In genomic region chr6:88524056-88524455, GRCm38 (mm10) we compare ENCODE assay signal across 15 mouse cellular contexts.
"Had no signal": no experiment of that assay in that cellular context is flagged by ENCODE, and none has a peak within 500 bp of the region (broad histone marks: within the 10 kb centered on the region; RNA-seq: fewer than 3 reads in every experiment).

No protein-coding gene starts in this region.

- H3K36me3 ChIP-seq: kidney, embryonic 15.5 days; liver, embryonic 13.5 days had no signal

- H3K4me2 ChIP-seq: kidney, embryonic 15.5 days; liver, embryonic 13.5 days; midbrain, embryonic 11.5 days had no signal

- H3K27ac ChIP-seq: kidney, embryonic 15.5 days; liver, embryonic 13.5 days had no signal

- H3K4me3 ChIP-seq: kidney, embryonic 15.5 days; left cerebral cortex, adult 2 months; liver, embryonic 13.5 days had no signal

- H3K9ac ChIP-seq: kidney, embryonic 15.5 days; liver, embryonic 13.5 days had no signal

- DNase-seq: kidney, adult 11 months; kidney, adult 8-10 months; kidney, postnatal 10 days; kidney, postnatal 36 days; layer of hippocampus, postnatal 36 days; liver, embryonic 13.5 days; lung, adult 2 months; lung, postnatal 14 days; lung, postnatal 4 days; midbrain, embryonic 14.5 days; thymus, adult 18-20 months; thymus, postnatal 36 days had no signal

- H3K27me3 ChIP-seq: kidney, embryonic 15.5 days; liver, embryonic 13.5 days had no signal

- H3K9me3 ChIP-seq: kidney, embryonic 15.5 days; liver, embryonic 13.5 days had no signal
